Mouse (Mus musculus) olfactory bulb, adult 2 months (tissue): Measurements from ENCODE around the gene Ankrd28. TPM values are rescaled to one million over a fixed set of nuclear protein-coding genes. Genes with fewer than 3 reads are reported as not detected.

Experiments
- H3K27ac ChIP-seq: fragments of 200-500 bp; 2 replicates; pipeline ENCODE4 v1.5.1; 2012; ENCODE audit warnings: low read depth, low read length; ENCODE audit not compliant: insufficient read depth
- H3K4me1 ChIP-seq: fragments of 200-500 bp; 2 replicates; pipeline ENCODE4 v1.6.1; 2012; ENCODE audit warnings: low read length; ENCODE audit not compliant: control insufficient read depth, insufficient read depth
- H3K4me3 ChIP-seq: fragments of 200-500 bp; 2 replicates; pipeline ENCODE4 v1.5.1; 2012; ENCODE audit warnings: mild to moderate bottlenecking, low read depth, low read length, moderate library complexity; ENCODE audit not compliant: insufficient read depth
- CTCF ChIP-seq: fragments of 200-500 bp; IDR thresholded peaks from 2 replicates; pipeline ENCODE4 v1.5.1; 2012; ENCODE audit warnings: low read depth, mild to moderate bottlenecking, low read length, moderate library complexity; ENCODE audit not compliant: insufficient read depth
- POLR2A ChIP-seq: fragments of 200-500 bp; IDR thresholded peaks from 2 replicates; pipeline ENCODE4 v1.6.1; 2012; ENCODE audit warnings: mild to moderate bottlenecking, low read depth, low read length, moderate library complexity; ENCODE audit not compliant: insufficient read depth
- WGBS: fragments of 180-500 bp; shearing (Covaris S2); methylation state at CpG from one replicate; pipeline ENCODE4 v1.1.7; 2018; 5-methylcytosine and 5-hydroxymethylcytosine counted together
- polyA plus RNA-seq: library from polyadenylated mRNA; stranded (reverse); fragments of >200 nt; gene quantifications from 2 replicates; pipeline ENCODE4 v1.2.4, GENCODE M21; 2012; ENCODE audit warnings: low replicate concordance; ENCODE audit not compliant: missing spikeins, insufficient read depth, insufficient read length

Gene Ankrd28
- polyA plus RNA-seq, 1 experiment = not detected

DNA sequence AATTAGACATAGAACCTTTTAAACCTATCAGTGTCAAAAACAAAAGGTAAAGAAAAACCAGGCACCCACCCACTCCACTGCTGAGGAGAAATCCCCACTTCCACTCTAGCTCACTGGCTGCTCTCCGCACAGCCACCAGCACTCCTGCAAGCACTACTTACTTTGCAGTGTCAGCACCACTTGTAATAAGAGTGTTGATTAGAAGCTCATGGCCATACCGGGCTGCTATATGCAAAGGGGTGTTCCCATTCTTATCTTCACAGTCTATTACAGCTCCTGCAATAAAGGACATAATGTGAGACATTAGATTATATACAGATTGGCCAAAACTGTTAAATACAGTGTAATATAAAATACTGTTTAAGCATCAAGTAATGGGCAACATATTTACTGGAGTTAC lies 95.6 kb downstream of the Ankrd28 start:
- Histone ChIP-seq H3K27ac (no peak overlapping the region), H3K4me1 (no peaks in the 10 kb centered on the region), H3K4me3 (no peak overlapping the region)
- TF ChIP-seq POLR2A = no peak
- TF ChIP-seq CTCF = no peak
- 88% methylated on average over 2 of the region's 2 CpGs for WGBS

DNA sequence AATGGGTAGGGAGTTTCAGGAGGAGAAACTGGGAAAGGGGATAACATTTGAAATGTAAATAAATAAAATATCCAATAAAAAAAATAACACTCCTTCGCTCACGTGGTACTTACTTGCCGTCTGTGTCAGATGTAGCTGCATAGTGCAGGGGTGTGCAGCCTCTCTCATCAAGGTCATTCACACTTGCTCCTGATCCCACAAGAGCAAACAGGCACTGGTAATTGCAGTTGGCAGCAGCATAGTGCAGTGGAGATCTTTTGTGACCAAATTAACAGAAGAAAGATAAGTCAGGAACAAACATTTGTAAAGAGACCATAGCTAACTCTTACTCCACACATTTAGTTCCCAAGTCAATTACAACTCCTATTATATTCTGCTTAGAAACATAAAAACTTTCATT lies 102.9 kb downstream of the Ankrd28 start:
- WGBS = 82% methylated on average over 3 of the region's 3 CpGs
- no peak overlapping the region for H3K4me3 ChIP-seq
- TF ChIP-seq CTCF (no peak), POLR2A (no peak)
- no peak overlapping the region for H3K27ac ChIP-seq
- H3K4me1 ChIP-seq = no peaks in the 10 kb centered on the region

- TF ChIP-seq POLR2A (no peak), CTCF (no peak)
- 77% methylated on average over 1 of the region's 1 CpGs for WGBS
Measured at GRCm38 (mm10) chr14:31722746-31723145, 107.7 kb downstream of the Ankrd28 start.

GRCm38 (mm10) chr14:31721256-31721655 lies 109.2 kb downstream of the Ankrd28 start:
- Histone ChIP-seq H3K4me1 (no peaks in the 10 kb centered on the region), H3K27ac (no peak overlapping the region), H3K4me3 (no peak overlapping the region)
- no peak for TF ChIP-seq CTCF
- 66% methylated on average over 3 of the region's 3 CpGs for WGBS

More at GRCm38 (mm10) chr14:31722746-31723145, 107.7 kb downstream of the Ankrd28 start:
- H3K4me3 ChIP-seq = no peak overlapping the region
- H3K4me1 ChIP-seq = no peaks in the 10 kb centered on the region
- H3K27ac ChIP-seq = no peak overlapping the region

DNA sequence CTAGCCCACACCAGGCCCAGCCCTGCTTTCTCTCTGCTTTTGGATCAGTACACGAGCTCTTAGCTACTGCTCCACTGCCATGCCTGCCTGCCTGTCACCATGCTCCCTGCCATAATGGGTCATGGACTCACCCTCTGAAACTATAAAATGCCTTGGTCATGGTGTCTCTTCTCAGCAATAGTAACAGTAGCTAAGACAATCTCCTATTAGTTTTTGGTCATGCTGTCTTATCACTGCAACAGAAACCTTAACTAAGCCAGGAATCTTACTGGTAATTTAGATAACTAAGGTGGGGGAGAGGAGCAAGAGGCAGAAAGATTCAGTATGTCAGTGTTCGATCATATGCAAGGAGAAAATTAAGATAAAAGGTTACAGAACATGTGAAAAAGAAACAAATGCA lies 112.1 kb downstream of the Ankrd28 start:
- Histone ChIP-seq H3K4me1 (no peaks in the 10 kb centered on the region), H3K4me3 (no peak overlapping the region), H3K27ac (no peak overlapping the region)
- whole genome bisulfite sequencing = 91% methylated on average over 2 of the region's 2 CpGs
- TF ChIP-seq CTCF (no peak), POLR2A (no peak)

DNA sequence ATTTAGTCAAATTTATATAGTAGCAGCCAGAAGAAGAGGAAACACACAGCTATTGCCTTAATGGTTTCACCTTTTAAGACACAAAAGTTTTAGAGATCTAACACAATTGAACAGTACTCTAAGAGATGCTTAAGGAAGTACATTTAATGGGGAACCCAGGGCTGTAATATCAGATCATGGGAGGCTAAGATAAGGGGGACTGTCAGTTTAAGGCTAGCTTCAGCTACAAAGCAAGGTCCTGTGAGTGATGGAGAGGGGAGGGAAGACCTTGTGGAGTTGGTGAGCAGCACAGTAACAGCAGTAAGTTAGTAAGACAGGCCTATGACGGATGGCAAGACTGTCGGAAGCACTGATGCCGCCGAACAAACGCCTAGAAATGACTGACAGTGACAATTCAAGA lies 113.1 kb downstream of the Ankrd28 start:
- 94% methylated on average over 5 of the region's 5 CpGs for whole genome bisulfite sequencing
- Histone ChIP-seq H3K27ac (no peak overlapping the region), H3K4me1 (no peaks in the 10 kb centered on the region), H3K4me3 (no peak overlapping the region)
- TF ChIP-seq POLR2A (no peak), CTCF (no peak)

- Histone ChIP-seq H3K27ac (no peak overlapping the region), H3K4me1 (no peaks in the 10 kb centered on the region), H3K4me3 (no peak overlapping the region)
- no peak for TF ChIP-seq POLR2A
- TF ChIP-seq CTCF = no peak
Measured at GRCm38 (mm10) chr14:31715669-31716068, 114.8 kb downstream of the Ankrd28 start.

DNA sequence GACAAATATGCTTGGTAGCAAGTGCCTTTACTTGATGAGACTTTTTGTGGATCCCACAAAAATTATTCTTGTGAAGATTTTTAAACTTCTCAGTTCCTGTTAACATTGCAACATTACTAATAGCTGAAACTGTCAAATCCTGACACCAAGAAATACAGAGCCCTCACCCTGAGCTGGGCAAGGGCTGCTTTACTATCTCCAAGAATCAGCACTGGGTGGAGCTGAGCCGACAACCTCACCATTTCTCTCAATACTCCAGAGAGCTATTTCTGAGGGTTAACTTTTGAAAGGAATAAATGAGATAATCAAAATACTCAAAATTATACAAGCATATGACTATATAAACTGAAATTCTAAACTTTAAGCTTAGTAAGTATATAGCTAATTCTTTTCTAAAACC lies 121.1 kb downstream of the Ankrd28 start:
- Histone ChIP-seq H3K4me3 (no peak overlapping the region), H3K4me1 (no peaks in the 10 kb centered on the region), H3K27ac (no peak overlapping the region)
- TF ChIP-seq POLR2A = no peak
- TF ChIP-seq CTCF = no peak
- WGBS = 93% methylated on average over 1 of the region's 1 CpGs

- Histone ChIP-seq H3K4me1 (no peaks in the 10 kb centered on the region), H3K4me3 (no peak overlapping the region), H3K27ac (no peak overlapping the region)
- 86% methylated on average over 2 of the region's 2 CpGs for WGBS
- TF ChIP-seq POLR2A (no peak), CTCF (no peak)
Measured at GRCm38 (mm10) chr14:31700376-31700775, 130.1 kb downstream of the Ankrd28 start.

DNA sequence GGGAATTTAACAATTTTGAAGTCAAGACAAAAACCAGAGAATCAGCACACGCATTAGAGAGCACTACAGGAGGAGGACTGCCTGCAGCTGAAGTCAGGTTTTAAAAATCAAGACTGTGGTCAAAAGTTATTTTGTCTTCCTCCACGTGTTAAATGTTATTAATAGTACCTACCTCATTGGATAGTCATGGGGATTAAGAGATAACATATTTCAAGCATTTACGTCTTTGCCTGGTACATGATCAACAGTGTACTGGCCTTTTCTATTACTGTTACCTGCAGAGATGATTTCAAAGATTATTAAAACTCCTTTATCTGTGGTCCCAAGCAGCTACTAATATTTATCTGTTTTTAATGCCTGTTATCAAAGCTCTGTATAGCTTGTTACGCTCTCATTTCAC lies 132.7 kb downstream of the Ankrd28 start:
- H3K27ac ChIP-seq = no peak overlapping the region
- WGBS = 92% methylated on average over 4 of the region's 4 CpGs
- no peak for TF ChIP-seq CTCF
- no peak for TF ChIP-seq POLR2A

DNA sequence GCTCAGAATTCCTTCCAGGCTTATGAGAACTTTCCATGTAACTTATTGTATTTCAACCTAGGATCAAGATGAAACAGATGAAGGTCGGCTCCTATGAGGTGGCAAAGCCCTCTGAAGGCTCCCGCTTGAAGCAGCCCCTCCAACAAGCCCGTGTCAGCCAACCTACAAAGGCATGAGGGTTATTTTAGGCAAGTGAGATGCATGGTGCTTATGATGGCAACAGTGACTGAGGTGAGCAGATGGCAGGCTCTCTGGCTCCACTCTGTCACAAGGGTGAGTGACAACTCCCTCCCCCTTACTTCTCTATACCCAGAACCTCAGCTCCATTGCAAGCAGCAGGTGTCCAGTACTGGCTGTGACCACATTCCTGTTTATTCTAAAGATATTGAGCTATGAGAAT lies 133.1 kb downstream of the Ankrd28 start:
- H3K27ac ChIP-seq = no peak overlapping the region

More for the DNA sequence above, 132.7 kb downstream of the Ankrd28 start:
- H3K4me1 ChIP-seq = peaks cover 3% of the 10 kb centered on the region; the same call in 1 of the 2 replicates
- no peak overlapping the region for H3K4me3 ChIP-seq

More for the DNA sequence above, 133.1 kb downstream of the Ankrd28 start:
- H3K4me3 ChIP-seq = no peak overlapping the region
- WGBS = 96% methylated on average over 3 of the region's 3 CpGs
- TF ChIP-seq CTCF = no peak
- no peak for TF ChIP-seq POLR2A
- H3K4me1 ChIP-seq = peaks cover 3% of the 10 kb centered on the region; the same call in 1 of the 2 replicates
